Mouse (Mus musculus) ES-E14 (cell line): ENCODE data around the gene Katnal1.

ENCODE experiments used
- HCFC1 ChIP-seq: IDR thresholded peaks from 2 replicates; pipeline ENCODE4 v1.6.1; 2012; ENCODE audit warnings: low read length, inconsistent platforms, borderline replicate concordance; ENCODE audit not compliant: insufficient read depth
- MAFK ChIP-seq: IDR thresholded peaks from 2 replicates; pipeline ENCODE4 v1.6.1; 2014; ENCODE audit warnings: mild to moderate bottlenecking, low read depth, low read length, inconsistent platforms; ENCODE audit not compliant: insufficient read depth
- ZC3H11A ChIP-seq: IDR thresholded peaks from 2 replicates; pipeline ENCODE4 v1.6.1; 2012; ENCODE audit warnings: low read depth, mild to moderate bottlenecking, inconsistent platforms, low read length, borderline replicate concordance
- ZNF384 ChIP-seq: IDR thresholded peaks from 2 replicates; pipeline ENCODE4 v1.6.1; 2012; ENCODE audit warnings: low read depth, low read length, inconsistent platforms

DNA sequence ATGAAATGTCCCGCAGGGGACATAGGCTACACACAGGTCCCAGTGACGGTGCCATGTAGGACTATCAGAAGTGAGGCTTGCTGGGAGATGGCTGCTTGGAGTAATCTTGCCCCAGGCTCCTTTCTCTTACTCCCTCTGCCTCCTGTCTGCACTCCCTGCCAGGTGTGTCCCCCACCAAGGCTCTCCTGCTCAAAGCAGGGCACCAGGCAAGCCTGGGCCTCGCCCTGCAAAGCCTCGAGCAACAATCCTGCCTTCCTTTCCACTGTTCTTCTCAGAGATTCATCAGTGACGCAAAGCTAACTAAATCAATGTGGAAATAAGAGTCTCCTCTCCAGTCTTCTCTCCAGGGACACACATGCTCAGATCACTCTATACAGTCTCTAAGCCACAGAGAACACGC is 12.3 kb downstream of the Katnal1 start:
- TF ChIP-seq HCFC1 (no peak), ZC3H11A (no peak), MAFK (no peak), ZNF384 (no peak)
